Mouse (Mus musculus): ENCODE results near the gene Zfp212.
A peak's percentile ranks its signal among the peaks of the same experiment; 100 is the strongest.

Zfp212 gene

DNA sequence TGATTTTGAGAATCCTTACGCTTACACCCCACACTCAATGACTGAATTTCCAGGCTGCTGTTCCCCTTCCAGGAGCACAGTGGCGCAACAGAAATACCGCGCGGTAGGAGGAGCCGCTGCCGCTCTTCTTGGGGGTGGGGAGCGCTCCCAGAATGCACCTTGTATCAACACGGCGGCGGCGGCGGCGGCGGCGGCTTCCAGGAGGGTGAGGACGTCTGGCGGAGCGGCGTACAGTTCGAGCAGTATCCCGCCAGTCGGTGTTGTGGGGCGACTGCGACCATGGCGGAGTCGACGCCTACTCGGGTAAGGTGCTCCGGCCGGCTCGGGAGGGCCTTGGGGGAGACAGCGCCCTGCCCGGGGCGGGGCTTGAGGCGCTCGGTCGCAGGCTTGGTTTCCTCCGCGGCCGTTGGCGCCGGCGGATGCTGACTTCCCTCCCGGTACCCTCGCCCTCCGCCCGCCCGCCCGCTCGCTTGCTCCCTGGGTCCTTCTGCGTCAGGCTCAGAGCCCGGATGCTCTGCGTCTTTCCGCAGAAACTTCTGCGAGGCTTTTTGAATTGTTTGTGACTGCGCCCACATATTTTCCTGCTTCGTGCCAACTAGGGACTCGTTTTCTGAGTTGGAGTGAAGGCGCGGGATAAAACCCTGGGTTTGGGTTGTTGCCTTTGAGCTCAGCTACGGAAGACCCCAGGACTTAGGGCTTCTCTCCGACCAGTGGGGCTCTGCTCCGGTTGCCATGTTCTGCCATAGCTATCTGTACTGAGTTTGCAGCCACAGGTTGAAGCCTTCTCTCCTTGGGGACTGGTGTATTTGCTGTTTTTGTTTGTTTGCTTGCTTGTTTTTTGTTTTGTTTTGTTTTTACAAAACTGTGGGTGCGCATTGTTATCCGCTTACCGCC is at the start of gene Zfp212:
Gene Zfp212, plus strand, starts transcription at position 30 of the 894 bp plus-strand sequence.
- peak; percentile 93 for DNase-seq (ENCODE audit: low read depth)

DNA sequence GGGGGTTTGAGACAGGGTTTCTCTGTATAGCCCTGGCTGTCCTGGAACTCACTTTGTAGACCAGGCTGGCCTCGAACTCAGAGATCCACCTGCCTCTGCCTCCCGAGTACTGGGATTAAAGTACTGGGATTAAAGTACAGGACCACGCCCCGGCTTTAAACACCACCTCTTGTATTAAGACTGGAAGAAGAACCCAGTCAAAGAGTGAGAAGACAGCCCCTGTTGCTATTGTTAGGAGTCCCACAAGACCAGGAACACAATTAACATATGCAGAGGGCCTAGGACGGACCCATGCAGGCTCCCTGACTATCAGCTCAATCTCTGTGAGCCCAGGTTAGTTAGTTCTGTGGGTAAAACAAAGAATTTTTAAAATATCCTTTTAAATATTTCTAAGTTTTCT is 48.0 kb upstream of the Zfp212 start:
- no peak for DNase-seq (ENCODE audit: low read depth)

DNA sequence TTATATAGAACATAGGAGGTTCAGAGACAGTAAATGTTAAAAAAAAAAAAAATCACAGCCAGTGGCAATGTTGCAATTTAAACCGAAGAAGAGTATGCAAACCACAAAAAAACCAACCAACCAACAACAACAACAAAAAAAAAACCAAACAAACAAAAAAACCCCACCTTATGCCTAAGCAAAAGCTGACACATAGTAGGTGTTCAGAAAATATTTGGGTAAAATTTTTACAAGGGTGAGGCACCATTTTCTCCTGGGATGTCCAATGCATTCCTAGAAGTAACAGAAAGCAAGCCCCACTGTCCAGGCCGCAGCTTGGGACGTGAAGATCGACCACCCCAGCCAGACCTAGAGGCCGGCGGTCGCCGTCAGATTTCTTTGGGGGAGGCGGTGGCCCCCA is 43.2 kb upstream of the Zfp212 start, which contains the start of gene Zfp282:
Gene Zfp282, plus strand, starts transcription at position 147 of the 400 bp plus-strand sequence.
- DNase-seq (ENCODE audit: low read depth) = no peak

DNA sequence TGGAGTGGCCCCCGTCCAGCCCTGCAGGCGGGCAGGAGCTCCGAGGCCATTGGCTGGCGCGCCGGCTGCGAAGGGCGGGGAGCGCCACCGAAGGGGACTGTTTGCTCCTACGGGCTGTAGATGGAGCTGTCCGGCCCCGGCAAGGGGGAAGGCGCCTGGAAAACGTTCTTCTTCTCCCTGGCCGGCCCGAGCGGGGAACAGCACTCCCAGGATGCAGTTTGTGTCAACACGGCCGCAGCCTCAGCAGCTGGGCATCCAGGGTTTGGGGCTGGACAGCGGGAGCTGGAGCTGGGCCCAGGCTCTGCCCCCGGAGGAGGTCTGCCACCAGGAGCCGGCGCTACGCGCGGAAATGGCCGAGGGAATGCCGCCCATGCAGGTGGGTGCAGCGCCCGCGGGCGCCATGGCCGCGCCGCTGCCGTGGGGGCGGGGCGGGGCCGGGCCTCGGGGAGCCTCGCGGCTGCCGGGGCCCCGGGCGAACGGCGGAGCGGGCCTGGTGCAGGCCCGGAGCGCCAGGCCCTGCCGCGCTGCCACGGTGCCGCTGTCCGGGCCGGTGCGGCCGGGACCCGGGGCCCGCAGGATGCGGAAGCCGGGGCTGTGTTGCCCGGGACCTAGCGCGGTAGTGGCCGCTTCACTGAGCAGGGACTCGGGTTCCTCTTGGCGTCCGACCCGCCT is 42.7 kb upstream of the Zfp212 start:
- DNase-seq (ENCODE audit: low read depth) = peak; percentile 74

DNA sequence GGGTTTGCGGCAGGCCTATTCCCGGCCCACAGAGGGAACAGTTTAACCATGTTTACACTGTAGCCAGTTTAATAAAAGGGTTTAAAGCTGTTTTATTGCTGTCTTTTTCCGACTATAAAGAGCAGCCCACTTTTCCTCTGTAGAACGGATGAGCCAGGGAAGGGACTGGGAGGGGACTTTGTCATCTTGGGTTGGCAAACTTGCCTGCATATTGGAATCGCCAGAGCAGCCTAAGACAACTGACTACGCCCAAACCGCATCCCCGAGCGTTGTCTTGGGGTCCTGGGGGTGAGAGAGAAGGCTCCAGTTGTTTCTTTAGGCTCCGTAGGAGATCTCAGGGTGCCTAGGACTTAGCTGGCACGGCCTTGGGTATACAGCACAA is 42.2 kb upstream of the Zfp212 start:
- DNase-seq (ENCODE audit: low read depth) = peak; percentile 36

DNA sequence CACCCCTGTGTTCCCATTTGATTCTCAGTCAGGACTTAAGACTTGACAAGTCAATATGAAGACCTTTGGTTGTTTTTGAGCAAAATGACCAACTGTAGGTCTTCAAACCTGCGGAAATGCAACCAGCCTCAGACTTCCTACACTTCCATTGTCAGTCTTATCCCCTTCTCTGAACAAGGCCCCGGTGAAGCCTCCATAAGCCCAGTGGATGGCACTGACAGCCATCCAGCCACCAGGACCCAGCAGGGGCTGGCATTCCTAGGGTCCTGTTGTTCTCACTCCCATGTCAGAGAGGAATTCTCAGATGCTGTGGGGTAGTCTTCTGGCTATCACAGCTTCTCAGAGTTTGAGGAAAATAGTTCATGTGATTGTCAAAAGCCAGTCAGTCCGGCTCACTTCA is 41.7 kb upstream of the Zfp212 start:
- no peak for DNase-seq (ENCODE audit: low read depth)

DNA sequence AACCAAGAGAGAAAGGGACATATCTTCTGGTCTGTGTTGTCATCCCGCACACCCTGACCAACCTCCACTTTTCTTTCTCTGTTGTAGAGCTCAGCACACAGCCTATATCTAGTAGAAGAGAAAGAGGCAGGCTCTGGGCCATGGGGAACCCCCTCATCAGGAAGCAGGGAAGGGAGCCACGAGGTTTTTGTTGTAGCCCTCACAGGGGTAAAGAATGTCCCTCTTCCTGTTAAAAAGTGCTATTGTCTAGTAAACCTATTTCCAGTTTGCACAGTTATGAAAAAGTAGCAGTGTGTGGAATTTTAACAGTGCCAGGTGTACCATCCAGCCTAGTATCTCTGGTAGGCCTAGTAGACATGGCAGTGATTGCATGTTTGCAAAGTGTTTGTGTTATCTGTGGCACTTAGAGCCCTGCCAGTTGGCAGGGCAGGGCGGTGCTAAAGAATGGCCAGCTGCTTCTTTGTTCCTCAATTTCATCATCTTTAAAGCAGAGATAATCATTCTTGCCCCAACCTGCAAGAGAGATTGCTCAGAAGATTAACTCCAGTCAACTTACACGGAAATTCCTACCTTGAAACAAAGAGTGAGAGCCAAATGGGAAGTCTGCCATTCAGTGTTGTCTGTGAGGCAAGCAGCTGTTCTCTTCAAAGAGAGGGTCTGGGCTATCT is 41.1 kb upstream of the Zfp212 start:
- DNase-seq (ENCODE audit: low read depth) = no peak

DNA sequence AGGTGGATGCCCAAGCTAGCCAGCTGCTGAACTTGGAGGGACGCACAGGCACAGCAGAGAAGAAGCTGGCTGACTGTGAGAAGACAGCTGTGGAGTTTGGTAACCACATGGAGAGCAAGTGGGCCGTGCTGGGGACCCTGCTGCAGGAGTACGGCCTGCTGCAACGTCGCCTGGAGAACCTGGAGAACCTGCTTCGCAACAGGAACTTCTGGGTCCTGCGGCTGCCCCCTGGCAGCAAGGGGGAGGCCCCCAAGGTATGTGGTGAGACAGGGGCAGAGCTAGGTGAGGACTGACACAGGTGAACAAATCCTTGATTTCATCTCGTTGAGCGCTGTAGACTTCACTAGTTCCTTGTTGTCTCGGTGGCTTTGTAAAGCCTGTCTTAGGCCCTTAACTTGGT is 40.1 kb upstream of the Zfp212 start:
- DNase-seq (ENCODE audit: low read depth) = no peak

GRCm38 (mm10) chr6:47888812-47889383 is 31.4 kb upstream of the Zfp212 start:
- no peak for DNase-seq (ENCODE audit: low read depth)

DNA sequence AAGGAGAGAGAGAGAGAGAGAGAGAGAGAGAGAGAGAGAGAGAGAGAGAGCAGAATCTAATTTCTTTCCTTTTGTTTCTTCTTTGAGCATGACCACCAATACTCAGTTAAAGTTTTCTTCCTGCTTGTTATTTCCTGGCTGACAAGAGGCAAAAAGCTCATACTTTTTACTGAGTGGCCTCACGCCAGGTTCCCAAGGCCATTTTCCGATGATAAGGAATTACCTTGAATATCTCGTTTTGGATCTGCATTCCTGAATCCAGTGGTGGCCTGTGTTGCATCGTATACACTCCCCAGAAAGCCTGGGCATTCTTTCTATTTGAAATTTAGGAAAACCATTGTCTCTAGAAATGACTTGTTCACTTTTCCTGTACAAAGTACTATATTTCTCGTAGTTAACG is 20.9 kb upstream of the Zfp212 start:
- no peak for DNase-seq (ENCODE audit: low read depth)

DNA sequence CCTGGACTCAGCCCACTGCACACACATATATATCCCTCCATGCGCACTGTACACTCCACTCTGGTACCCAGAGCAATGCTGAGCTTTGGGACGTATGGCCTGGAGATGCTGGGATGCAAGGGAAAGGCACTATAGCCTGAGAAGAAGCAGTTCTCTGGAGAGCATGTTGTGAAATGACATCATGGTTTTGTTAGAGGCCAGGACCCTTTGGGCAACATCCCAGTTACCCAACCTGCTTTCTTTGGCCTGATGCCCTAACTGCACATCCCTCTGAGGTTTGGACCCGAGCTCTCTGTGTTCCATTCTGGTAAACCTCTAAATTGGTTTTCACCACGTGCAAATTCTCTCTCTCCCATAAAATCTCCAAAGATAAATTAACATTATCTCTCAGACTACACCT is 16.7 kb upstream of the Zfp212 start:
- no peak for DNase-seq (ENCODE audit: low read depth)

- no peak for DNase-seq (ENCODE audit: low read depth)
Observed at GRCm38 (mm10) chr6:47904361-47904760, 15.9 kb upstream of the Zfp212 start.

GRCm38 (mm10) chr6:47904917-47905695 is 15.2 kb upstream of the Zfp212 start:
- DNase-seq (ENCODE audit: low read depth) = no peak

DNA sequence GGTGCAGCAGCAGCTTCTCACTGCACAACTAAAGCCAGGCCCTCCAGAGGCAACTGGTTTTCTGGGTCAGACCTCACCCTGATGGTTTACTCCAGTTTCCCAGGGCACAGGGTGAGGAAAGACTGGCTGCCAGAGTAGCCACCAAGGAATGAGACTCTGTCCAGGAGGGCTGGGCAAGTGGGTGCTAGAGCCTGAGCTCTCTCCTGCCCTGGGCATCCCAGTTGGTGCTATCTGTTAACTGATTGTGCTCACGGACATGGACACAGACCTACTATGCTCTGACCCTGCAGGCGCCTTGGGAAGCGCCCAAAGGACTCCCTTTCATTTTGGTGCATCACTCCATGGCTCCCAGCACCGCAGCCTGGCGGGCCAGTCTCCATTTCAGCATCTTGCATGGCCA is 13.9 kb upstream of the Zfp212 start:
- no peak for DNase-seq (ENCODE audit: low read depth)

- DNase-seq (ENCODE audit: low read depth) = no peak
Observed at GRCm38 (mm10) chr6:47909007-47909406, 11.3 kb upstream of the Zfp212 start.

- no peak for DNase-seq (ENCODE audit: low read depth)
Observed at GRCm38 (mm10) chr6:47911650-47912049, 8.6 kb upstream of the Zfp212 start.

GRCm38 (mm10) chr6:47912991-47913390 is 7.3 kb upstream of the Zfp212 start:
- DNase-seq (ENCODE audit: low read depth) = no peak

DNA sequence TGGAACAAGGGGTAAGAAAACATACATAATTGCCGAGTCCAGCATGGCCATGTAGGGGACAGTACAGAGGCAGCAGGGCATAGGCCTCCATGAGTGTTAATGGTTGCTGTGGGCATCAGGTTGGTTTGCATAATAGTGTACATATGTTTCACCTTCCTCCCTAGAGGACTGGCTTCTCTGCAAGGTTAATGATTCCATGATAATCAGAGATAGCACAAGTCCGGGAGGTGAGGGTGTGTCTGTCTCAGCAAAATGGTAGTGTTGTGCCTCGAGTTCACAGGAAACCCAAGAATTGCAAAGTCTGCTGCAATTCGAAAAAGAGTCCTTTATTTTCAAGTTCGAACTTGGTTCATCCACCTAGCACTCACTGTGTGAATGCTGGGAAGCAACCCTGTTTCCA is 3.2 kb upstream of the Zfp212 start:
- no peak for DNase-seq (ENCODE audit: low read depth)

GRCm38 (mm10) chr6:47918768-47919274 is 1.5 kb upstream of the Zfp212 start:
- no peak for DNase-seq (ENCODE audit: low read depth)

DNA sequence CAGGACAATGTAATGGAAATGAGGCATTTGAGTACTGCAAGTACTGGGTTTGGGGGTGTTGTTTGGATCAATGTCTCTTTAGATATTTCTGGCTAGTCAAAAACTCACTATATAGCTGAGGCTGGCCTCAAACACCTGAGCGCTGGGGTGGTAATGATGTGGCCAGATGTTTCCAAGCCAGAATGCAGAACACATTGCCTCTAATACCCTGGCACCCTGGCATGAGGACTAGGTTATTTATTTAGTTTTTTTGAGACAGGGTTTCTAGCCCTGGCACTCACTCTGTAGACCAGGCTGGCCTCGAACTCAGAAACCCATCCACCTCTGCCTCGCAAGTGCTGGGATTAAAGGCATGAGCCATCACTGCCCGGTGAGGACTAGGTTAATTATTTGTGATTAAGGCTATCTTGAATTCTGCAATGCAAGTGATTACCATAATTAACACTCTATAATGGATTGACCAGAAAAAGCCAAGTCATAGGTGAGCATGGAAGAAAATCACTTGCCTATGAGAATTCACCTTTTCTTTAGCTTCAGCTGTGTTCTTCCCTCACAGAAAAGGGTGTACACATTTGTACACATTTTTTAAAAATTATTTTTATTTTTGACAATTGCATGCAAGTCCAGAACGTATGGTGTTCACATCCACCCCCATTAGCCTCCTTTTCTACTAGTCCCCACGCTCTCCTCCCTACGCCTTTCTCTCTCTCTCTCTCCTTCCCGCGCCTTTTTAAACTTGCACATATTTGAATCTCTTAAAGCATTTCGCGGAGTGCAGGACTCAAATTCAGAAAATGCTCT is 430 bp upstream of the Zfp212 start:
- no peak for DNase-seq (ENCODE audit: low read depth)

GRCm38 (mm10) chr6:47942461-47942860 is 22.2 kb downstream of the Zfp212 start:
- no peak for DNase-seq (ENCODE audit: low read depth)

Data from naive thymus-derived CD4-positive, alpha-beta T cell, adult 2 months (primary cell).